Mouse (Mus musculus): ENCODE measurements around the gene Ptcd3. TPM values are rescaled to one million over a fixed set of nuclear protein-coding genes. Genes with fewer than 3 reads are reported as not detected.

Ptcd3 gene
- total and polyA plus RNA-seq, 3 experiments, result 93.5 to 156 (median 94.3) TPM

- no peak for DNase-seq (ENCODE audit: low read depth, low spot score)
- Histone ChIP-seq H3K79me2 (ENCODE audit: control insufficient read depth, insufficient read depth, low read length, poor library complexity) (no peaks in the 10 kb centered on the region), H3K36me3 (ENCODE audit: control insufficient read depth in 1 of 2, insufficient read depth in 2 of 2, low read length in 2 of 2) (peaks cover 0 to 11% of the 10 kb centered on the region in 2 experiments; a peak in 2 of 4 replicates), H3K27me3 (ENCODE audit: control insufficient read depth in 1 of 2, insufficient read depth in 2 of 2, low read length in 2 of 2) (no peaks in the 10 kb centered on the region), H3K4me3 (ENCODE audit: control insufficient read depth in 1 of 2, insufficient read depth in 1 of 2, low read depth in 2 of 2, low read length in 2 of 2) (no peak overlapping the region), H3K9me3 (replicated peaks; ENCODE audit: insufficient read depth, low read length) (no peaks in the 10 kb centered on the region), H3K27ac (ENCODE audit: control insufficient read depth, low read depth, low read length) (no peak overlapping the region), H3K4me1 (ENCODE audit: control insufficient read depth in 1 of 2, insufficient read depth in 2 of 2, low read length in 2 of 2) (no peaks in the 10 kb centered on the region), H3K9ac (ENCODE audit: control insufficient read depth, low read depth, low read length, poor library complexity, severe bottlenecking) (no peak overlapping the region)
- no peak for TF ChIP-seq GATA1 (IDR thresholded peaks at IDR 0.05; ENCODE audit: low read depth, low read length)
- TF ChIP-seq POLR2A (IDR thresholded peaks at IDR 0.05; ENCODE audit: control insufficient read depth in 1 of 2, insufficient read depth in 1 of 2, low read depth in 1 of 2, low read length in 2 of 2, poor library complexity in 1 of 2), result no peak
- no peak for TF ChIP-seq NELFE (IDR thresholded peaks at IDR 0.05; ENCODE audit: low read depth, low read length)
- no peak for TF ChIP-seq ZNF384 (IDR thresholded peaks at IDR 0.05; ENCODE audit: low read depth, low read length)
- TF ChIP-seq MAFK (IDR thresholded peaks at IDR 0.05; ENCODE audit: borderline replicate concordance, low read depth, low read length), result no peak
- TF ChIP-seq JUND (IDR thresholded peaks at IDR 0.05; ENCODE audit: low read depth, low read length), result no peak
- TF ChIP-seq HCFC1 (IDR thresholded peaks at IDR 0.05; ENCODE audit: low read depth, low read length), result no peak
- no peak for TF ChIP-seq POLR2AphosphoS2 (IDR thresholded peaks at IDR 0.05; ENCODE audit: low read length)
- no peak for TF ChIP-seq RAD21 (IDR thresholded peaks at IDR 0.05; ENCODE audit: low read depth, low read length)
- TF ChIP-seq CHD1 (IDR thresholded peaks at IDR 0.05; ENCODE audit: low read depth, low read length), result no peak
- TF ChIP-seq SMC3 (IDR thresholded peaks at IDR 0.05; ENCODE audit: low read depth, low read length), result no peak
- TF ChIP-seq USF2 (IDR thresholded peaks at IDR 0.05; ENCODE audit: borderline replicate concordance in 1 of 2, insufficient read depth in 1 of 2, low read depth in 1 of 2, low read length in 2 of 2), result no peak
- no peak for TF ChIP-seq MAX (IDR thresholded peaks at IDR 0.05; ENCODE audit: low read length)
- no peak for TF ChIP-seq MYC (IDR thresholded peaks at IDR 0.05; ENCODE audit: low read depth, low read length)
- TF ChIP-seq BHLHE40 (IDR thresholded peaks at IDR 0.05; ENCODE audit: borderline replicate concordance, low read depth, low read length), result no peak
- no peak for TF ChIP-seq MAZ (IDR thresholded peaks at IDR 0.05; ENCODE audit: low read depth, low read length)
- no peak for TF ChIP-seq SIN3A (IDR thresholded peaks at IDR 0.05; ENCODE audit: low read length)
Observed at GRCm38 (mm10) chr6:71951192-71951591, 42.6 kb upstream of the Ptcd3 start.

GRCm38 (mm10) chr6:71950592-71950991 lies 42.0 kb upstream of the Ptcd3 start:
- TF ChIP-seq MEF2A (IDR thresholded peaks at IDR 0.05; ENCODE audit: extremely low read depth, insufficient replicate concordance, low read depth, low read length, poor library complexity, severe bottlenecking), result no peak
- TF ChIP-seq POLR2AphosphoS5 (IDR thresholded peaks at IDR 0.05; ENCODE audit: borderline replicate concordance, low read depth, low read length), result no peak
- TF ChIP-seq MAFK (IDR thresholded peaks at IDR 0.05; ENCODE audit: borderline replicate concordance, low read depth, low read length), result no peak
- no peak for TF ChIP-seq HCFC1 (IDR thresholded peaks at IDR 0.05; ENCODE audit: low read depth, low read length)
- TF ChIP-seq CTCF (IDR thresholded peaks at IDR 0.05 in 2 of 3, conservative IDR thresholded peaks at IDR 0.05 in 1 of 3; ENCODE audit: control insufficient read depth in 1 of 3, insufficient read depth in 1 of 3, low read depth in 2 of 3, low read length in 3 of 3, poor library complexity in 1 of 3, severe bottlenecking in 1 of 3), result no peak
- TF ChIP-seq SMC3 (IDR thresholded peaks at IDR 0.05; ENCODE audit: low read depth, low read length), result no peak
- TF ChIP-seq ZC3H11A (IDR thresholded peaks at IDR 0.05; ENCODE audit: low read depth, low read length), result no peak
- TF ChIP-seq ZMIZ1 (IDR thresholded peaks at IDR 0.05; ENCODE audit: low read depth, low read length), result no peak
- no peak for TF ChIP-seq CHD2 (IDR thresholded peaks at IDR 0.05; ENCODE audit: low read length)
- TF ChIP-seq RCOR1 (IDR thresholded peaks at IDR 0.05; ENCODE audit: low read depth, low read length), result peak; percentile 29; the same call in 1 of the 2 replicates
- peak; percentile 70; the same call in 1 of the 2 replicates for TF ChIP-seq USF1 (IDR thresholded peaks at IDR 0.05; ENCODE audit: low read depth, low read length)
- TF ChIP-seq GATA1 (IDR thresholded peaks at IDR 0.05; ENCODE audit: low read depth, low read length), result no peak
- TF ChIP-seq POLR2A (IDR thresholded peaks at IDR 0.05; ENCODE audit: control insufficient read depth in 1 of 2, insufficient read depth in 1 of 2, low read depth in 1 of 2, low read length in 2 of 2, poor library complexity in 1 of 2), result no peak
- no peak for TF ChIP-seq CHD1 (IDR thresholded peaks at IDR 0.05; ENCODE audit: low read depth, low read length)
- Histone ChIP-seq H3K9ac (ENCODE audit: control insufficient read depth, low read depth, low read length, poor library complexity, severe bottlenecking) (no peak overlapping the region), H3K27me3 (ENCODE audit: control insufficient read depth in 1 of 2, insufficient read depth in 2 of 2, low read length in 2 of 2) (no peaks in the 10 kb centered on the region), H3K4me3 (ENCODE audit: control insufficient read depth in 1 of 2, insufficient read depth in 1 of 2, low read depth in 2 of 2, low read length in 2 of 2) (no peak overlapping the region), H3K79me2 (ENCODE audit: control insufficient read depth, insufficient read depth, low read length, poor library complexity) (no peaks in the 10 kb centered on the region), H3K9me3 (replicated peaks; ENCODE audit: insufficient read depth, low read length) (no peaks in the 10 kb centered on the region), H3K27ac (ENCODE audit: control insufficient read depth, low read depth, low read length) (no peak overlapping the region), H3K4me1 (ENCODE audit: control insufficient read depth in 1 of 2, insufficient read depth in 2 of 2, low read length in 2 of 2) (no peaks in the 10 kb centered on the region), H3K36me3 (ENCODE audit: control insufficient read depth in 1 of 2, insufficient read depth in 2 of 2, low read length in 2 of 2) (peaks cover 0 to 12% of the 10 kb centered on the region in 2 experiments; a peak in 2 of 4 replicates)
- DNase-seq (ENCODE audit: low read depth, low spot score), result peak; percentile 56
